Mouse (Mus musculus) erythroblast, embryonic 14.5 days (primary cell): ENCODE measurements around the gene 9530077C05Rik.

Source experiments
- GATA1 ChIP-seq: IDR thresholded peaks from 2 replicates; pipeline ENCODE4 v1.6.1; 2012; ENCODE audit warnings: low read length, inconsistent platforms, mixed read lengths
- TAL1 ChIP-seq: IDR thresholded peaks from 3 replicates; pipeline ENCODE4 v1.6.1; 2012; ENCODE audit warnings: low read length, inconsistent platforms, mixed read lengths

- TF ChIP-seq GATA1, result no peak
- TF ChIP-seq TAL1, result no peak
Observed at GRCm38 (mm10) chr9:22488963-22489362, 77.7 kb downstream of the 9530077C05Rik start.
